Mouse (Mus musculus) c-Kit-positive CD71-negative TER-119-negative erythroid progenitor cells, embryonic 14.5 days (primary cell): ENCODE results near the gene Cdkn1a.
"Not testable (repeated sequence)": the region's sequence is repeated elsewhere in the genome, so short reads cannot be mapped to it uniquely, and the experiment has no call there.

Source experiments
- DNase-seq: peaks from one replicate; pipeline ENCODE4 v3.0.0-alpha.2; 2013; ENCODE audit warnings: low read depth

The Cdkn1a gene

DNA sequence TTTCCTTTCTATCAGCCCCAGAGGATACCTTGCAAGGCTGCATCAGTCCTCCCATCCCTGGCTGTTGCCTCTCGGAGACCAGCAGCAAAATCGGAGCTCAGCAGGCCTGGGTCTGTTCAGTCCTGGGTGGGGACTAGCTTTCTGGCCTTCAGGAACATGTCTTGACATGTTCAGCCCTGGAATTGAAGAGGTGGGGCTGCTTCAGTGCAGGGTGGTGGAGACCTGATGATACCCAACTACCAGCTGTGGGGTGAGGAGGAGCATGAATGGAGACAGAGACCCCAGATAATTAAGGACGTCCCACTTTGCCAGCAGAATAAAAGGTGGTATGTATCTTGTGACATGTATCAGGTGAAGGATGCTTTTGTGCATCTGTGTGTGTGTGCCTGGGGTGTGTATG, at the start of gene Cdkn1a:
TSS of gene Cdkn1a (plus strand) at position 201 of the 400 bp plus-strand sequence.
- DNase-seq = no peak

DNA sequence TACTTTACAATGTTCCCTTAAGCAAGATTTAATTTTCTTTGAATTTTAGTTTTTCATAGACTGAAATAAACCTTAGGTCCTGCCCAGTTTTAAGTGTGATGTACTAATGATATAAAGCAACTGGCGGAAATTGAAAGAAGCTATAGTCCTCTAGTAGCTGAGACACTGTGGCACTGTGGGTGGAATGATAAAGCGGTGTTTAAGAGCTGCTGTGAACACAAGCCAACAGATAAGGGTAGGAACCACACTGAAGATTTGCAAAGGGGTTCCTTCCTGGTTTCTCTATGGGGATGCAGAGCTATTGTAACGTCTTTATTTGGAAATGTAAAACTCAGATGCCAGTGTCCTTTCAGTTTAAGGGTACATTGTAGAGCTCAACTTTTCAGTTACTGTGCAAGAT, 49.1 kb upstream of the Cdkn1a start:
- not testable (repeated sequence) for DNase-seq

DNA sequence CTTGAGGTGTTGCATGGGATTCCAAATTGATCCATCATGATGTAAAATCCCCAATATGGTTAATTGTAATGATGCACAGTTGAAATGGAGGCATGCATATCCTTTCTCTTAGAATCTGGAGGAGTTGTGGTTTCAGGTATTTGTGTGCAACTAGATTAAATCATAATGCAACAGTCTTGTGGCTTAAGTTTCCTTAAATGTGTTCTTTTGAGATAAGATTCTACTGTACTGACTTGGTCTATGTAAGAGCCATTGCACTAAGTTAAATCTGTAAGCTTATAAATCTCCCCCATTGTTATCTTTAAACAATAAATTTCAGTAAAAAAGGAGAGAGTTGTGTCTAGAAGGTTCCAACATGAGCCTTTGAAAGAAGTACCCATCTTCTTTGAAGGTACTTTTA, 48.2 kb upstream of the Cdkn1a start:
- DNase-seq = no peak

DNA sequence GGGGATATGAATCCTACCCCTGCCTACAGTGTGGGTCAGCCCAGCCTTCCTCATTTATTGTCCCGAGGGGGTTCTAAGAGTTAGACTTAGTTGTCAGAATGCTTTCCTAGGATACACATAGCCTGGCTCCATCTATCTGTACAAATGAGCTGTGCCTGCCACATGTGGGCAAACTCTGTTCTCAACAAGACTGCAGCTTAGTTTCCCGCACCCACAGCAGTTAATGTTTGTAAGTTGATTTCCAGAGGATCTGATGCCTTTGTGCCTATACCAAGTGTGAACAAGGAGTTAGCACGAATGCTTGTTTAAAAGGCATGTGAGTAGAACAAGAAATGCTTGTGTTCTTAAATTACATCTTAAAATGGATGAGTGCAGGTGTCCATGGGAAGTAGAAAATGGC, 47.2 kb upstream of the Cdkn1a start:
- no peak for DNase-seq

DNA sequence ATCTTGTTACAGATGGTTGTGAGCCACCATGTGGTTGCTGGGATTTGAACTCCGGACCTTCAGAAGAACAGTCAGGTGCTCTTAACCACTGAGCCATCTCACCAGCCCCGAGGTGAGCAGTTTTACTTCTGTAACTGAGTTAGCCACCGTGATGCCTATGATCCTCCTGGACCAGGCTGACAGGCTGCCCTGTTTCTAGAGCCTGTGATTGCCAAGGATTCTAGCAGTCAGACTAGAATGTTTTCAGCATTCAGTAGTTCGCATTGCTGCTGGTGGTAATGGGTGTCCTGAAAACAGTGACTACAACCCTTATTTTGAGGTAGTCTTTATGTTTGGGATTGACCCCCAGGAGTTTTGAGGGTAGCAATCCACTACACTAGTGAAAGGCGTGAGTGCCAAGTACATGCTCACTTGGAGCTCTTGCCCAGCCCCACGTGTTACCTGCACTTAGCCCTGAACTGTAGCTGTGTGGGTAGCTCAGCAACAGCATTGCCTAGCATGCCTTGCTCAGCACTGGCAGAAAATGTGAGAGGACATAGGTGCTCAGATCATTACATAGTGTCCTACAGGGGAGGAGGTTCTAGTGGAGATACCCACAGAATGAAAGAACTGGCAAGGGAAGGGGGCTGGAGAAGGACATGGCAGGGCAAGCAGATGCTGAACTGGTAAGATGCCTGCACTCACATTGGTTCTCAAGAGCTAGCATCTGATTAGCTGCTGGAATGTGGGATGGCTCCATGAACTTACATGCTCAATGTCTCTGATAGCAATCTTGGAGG, 46.4 kb upstream of the Cdkn1a start:
- no peak for DNase-seq

DNA sequence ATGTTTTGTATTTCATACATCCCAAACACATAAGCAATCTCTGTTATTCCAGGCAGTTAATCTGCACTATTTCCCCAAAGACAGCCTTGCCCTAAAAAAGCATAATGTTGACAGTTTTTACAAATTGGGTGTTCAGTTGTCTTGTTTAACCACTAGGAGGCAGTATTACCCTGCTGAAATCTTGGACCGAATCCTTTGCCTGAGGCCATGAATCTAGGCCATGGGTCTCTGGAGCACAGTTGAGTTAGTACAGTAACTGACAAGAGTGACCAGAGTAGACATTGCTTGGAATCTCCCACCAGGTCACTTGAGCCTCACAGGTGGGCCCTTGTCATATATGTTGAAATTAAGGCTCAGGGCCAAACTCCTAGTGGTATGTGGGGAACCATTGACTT, 45.9 kb upstream of the Cdkn1a start:
- DNase-seq = no peak

DNA sequence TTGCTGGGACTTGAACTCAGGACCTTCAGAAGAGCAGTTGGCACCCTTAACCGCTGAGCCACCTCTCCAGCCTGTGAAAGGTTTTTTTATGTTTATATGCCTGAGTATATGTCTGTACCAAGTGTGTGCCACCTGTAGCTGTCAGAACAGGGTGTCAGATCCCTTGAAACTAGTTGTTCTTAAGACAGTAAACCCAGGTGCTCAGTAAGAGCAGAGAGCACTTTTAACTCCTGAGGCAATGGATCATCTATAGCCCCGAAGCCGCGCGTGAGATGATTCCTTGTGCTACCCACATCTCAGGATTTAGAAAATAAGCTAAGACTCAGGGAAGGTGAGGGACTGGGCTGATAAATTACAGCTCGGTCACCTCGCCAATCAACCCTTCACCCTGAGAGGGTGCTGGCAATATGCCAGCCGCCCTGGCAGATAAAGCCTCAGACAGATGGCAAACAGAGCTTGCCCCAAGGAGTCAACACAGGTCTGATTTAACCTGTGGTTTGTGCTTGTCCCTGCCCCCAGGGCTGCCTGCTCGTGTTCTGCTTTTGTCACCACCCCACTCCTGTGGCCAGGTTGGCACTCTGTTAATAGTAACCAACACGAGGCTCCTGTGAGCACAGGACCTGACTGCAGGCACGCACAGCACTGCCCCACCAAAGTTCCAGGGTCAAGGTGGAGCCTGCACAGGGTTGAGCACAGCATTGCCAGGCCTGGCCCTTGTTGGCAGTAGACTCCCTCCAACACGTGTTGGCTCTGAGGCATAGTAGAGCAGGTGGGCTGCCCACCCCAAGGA, 44.8 kb upstream of the Cdkn1a start:
- DNase-seq = no peak

DNA sequence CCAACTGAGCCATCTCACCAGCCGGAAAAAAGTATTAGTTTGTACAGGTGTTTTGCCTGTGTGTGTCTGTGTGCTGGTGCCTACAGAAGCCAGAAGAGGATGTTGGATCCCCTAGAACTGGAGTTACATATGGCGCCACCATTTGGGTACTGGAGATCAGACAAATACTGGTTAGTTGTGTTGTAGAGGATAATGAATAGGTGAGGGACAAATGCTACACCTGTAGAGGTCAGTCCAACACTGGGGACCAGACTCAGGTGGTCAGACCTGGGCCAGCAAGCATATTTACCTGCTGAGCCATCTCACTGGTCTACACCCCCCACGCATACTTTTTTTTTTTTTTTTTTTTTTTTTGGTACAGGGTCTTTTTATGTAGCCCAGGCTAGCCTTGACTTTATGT, 43.9 kb upstream of the Cdkn1a start:
- DNase-seq = no peak

DNA sequence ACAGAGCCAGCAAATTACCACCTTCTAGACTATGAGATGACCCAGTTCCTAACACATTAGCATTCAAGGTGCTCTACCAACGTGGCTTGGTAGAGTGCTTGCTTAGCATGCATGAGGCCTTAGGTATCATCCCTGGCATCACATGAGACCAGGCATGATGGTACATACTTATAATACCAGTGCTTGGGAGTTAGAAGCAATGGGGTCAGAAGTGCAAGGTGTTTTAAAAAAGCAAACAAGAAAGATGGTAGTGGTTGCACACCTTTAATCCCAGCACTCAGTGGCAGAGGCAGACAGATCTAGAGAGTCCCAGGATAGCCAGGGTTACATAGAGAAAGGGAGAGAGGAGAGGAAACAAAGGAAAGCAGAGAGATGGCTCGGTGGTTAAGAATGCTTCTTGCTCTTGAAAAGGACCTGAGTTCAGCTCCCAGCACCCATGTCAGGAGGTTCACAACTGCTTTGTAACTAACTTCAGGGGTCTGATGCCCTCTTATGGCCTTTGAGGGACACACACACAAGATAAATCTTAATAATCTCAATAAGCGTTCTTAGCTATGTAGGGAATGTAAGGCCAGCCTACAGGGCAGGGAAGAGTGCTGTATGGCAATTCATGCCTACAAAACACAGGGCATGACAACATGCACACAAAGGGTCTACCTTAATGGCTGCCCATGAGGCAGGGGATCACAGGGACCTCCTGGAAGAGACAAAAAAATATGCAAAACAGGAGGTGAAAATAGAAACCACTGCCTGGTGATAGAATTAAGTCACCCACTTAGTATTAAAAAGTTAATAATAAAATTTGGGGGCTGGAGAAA, 42.9 kb upstream of the Cdkn1a start:
- no peak for DNase-seq

DNA sequence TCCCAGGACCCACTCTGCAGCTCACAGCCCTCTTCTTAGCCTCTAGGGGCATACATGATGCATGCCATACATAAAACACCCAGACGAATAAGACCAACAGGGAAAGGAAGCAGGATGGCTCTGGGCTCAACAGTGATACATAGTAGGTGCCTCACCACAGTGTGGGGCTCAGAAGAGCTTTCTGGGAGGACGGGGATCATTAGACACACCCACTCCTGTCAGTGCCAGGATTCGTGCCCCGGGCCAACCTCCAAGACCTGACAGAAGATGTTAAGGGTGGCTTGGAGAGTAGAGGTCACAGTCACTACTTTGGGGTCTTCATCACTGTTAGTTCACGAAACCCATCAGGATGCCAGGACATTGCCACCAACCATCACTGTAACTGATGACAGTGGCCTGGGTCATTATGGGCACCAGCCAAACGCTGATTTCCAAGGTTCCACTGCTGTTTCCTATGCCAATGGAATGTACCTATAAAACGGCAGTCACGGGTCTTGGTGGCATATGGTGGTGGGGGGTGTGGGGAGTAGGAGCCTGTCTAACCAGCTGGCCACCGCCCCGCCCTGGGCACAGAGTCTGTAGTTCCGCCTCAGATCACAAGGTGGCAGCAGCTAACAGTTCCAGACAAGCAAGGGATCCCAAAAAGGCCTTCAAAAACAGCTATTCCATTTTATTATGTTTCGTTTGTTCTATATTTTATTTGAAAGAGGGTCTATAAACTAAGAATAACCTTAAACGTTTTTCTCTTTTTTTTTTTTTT, 41.8 kb upstream of the Cdkn1a start:
- peak; percentile 72 for DNase-seq

DNA sequence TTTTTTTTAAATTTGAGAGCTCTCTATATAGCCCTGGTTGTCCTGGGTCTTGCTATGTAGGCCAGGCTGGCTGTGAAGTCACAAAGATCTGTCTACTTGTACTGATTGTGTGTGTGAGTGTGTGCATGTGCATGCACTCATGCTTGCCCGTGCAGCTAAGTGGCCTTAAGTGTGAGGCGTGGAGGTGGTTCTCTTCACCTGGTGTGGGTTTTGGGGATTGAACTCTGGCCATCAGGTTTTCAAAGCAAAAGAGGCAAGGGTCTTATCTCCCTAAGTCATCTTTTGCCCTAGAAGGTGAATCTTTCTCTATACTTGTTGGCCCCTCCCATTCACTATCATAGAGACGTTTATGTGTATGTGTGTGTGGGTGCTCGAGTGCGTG, 41.3 kb upstream of the Cdkn1a start:
- DNase-seq = no peak

DNA sequence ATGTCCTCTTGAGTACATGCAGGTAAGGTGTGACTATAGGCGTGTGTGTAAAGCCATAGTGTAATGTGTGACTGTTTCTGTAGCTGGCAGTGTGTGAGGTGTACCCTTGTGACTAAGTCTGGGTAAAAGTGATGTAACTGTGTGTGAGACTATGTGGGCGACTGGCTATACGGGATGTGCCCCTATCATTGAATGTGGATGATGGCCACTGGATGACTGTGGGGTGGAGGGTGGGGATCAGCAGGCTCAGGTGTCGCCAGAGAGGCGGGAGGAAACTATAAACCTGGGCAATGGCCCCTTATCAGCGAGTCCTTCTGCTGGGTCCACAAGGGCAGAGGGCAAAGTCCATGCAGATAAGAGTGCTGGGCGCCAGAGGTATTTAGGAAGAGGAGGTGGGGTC, 40.9 kb upstream of the Cdkn1a start:
- no peak for DNase-seq

DNA sequence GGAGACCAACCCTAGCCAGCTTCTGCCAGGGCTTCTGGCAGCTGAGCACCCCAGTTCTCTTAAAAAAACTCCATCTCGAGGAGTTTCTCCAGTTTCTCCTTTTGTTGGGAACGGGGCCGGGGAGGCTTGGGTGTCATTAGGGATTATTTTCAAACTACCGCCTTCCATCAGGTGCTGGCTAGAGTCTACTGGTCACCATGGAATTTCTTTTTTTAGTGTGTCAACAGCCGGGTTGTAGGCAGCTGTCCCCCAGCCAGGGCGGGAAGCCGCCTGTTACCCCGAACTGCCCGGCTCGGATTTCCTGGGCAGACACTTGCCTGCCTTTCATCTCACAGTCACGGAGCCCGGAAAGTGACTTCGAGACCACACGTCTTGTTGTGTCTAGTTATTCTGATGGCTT, 40.0 kb upstream of the Cdkn1a start:
- DNase-seq = no peak

DNA sequence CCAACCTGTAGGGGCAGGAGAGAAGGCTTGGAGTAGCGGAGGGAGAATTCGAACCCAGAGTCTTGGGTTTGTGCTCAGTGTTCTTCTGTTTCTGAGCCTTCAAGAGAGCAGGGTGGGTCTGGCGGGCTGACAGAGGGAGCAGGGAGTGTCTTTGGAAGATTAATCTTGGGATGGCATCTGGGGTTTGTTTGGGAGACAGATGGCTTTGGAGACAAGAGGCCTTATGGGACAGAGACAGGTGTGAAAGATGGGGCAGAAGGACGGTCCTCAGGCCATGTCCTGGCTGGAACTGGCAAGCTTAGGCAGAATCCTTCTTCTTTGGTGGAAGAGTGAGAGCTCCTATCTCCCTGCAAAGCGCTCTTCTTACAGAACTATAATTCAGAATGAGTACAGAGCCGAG, 37.7 kb upstream of the Cdkn1a start:
- DNase-seq = no peak

DNA sequence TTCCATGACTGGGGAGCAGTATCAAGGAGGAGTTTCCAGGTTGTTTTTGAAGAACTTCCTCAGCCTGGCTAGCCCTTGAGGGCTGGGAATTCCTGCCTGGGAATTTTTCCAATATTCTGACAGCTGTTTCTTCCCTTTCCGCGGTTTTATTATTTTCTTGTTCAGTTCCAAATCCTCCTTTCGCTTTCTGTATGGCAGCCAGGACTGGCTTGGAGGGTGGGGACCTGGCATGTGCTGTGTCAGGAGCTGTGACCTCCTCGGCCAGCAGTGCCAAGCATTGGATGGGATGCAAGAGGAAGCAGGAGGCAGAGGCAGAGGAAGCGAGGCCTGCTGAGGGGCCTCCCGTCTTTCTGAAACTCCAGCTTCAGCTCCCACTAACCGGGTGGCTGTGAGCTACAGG, 36.9 kb upstream of the Cdkn1a start:
- DNase-seq = no peak

DNA sequence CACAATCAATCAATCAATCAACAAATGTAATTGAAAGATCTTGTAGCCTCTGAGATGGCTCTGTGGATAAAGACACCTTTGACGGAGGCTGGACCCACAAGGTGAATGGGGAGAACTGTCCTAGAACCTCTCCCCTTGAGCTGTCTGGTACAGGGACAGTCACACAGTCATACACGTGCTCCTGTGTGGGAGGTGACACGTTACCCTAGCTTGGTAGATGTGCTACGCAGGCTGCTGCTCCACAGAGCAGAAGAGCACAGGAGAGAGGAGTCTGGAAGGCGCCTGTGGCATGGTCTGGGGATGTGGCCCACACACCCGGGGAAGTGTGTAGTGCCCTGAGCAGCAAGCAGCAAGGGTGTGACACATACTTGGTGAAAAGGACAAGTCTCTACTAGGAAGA, 36.3 kb upstream of the Cdkn1a start:
- DNase-seq = no peak

DNA sequence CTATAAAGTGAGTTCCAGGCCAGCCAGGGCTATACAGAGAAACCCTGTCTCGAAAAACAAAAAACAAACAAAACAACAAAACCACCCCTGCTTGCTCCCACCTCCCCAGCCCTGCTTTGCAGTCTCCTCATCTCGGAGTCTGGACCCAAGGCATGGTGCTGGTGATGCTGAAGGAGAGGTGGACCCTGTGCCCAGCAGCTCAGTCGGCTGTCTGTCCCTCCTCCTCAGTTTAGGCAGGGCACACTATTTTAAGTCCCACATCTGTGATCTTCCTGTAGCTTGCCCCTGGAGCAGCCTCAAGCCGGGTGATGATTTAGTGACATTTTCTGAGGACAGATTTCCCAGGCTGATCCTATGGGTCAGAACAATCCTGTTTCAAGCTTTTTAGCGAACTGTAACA, 35.2 kb upstream of the Cdkn1a start:
- no peak for DNase-seq

DNA sequence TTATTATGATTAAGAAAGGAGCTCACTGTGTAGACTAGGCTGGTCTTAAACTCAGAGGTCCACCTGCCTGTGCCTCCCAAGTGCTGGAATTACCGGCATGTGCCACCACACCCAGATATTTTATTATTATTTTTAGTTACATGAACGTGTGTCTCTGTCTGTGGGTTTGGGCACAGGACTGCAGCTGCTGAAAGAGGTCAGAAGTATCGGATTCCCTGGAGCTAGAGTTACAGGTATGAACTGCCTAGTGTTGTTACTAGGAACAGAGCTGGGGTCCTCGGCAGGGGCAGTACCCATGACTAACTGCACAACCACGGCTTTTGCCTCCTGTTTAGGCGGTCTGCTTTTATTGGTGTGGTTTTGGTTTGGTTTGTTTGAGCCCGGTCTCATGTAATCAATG, 34.6 kb upstream of the Cdkn1a start:
- DNase-seq = no peak

DNA sequence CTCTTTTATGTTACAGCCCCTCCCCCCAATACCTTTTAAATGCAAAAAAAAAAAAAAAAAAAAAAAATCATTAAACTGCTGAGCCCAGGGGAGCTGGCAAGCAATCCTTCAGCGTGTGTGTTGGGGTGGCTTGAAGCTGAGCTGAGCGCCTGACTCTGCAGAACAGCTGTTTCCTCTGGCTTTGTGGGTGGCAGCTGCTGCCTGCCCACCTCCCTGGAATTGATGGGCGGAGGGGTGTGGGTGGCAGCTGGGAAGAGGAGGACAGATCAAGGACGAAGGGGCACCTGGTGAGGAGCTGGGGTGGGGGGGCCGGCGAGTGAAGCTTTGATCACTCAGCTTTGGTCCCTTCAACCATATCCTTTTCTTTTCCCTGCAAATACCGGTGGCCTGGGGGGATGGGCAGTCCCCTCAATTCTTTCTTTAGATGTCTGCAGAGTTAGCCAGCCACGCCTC, 34.1 kb upstream of the Cdkn1a start:
- no peak for DNase-seq

DNA sequence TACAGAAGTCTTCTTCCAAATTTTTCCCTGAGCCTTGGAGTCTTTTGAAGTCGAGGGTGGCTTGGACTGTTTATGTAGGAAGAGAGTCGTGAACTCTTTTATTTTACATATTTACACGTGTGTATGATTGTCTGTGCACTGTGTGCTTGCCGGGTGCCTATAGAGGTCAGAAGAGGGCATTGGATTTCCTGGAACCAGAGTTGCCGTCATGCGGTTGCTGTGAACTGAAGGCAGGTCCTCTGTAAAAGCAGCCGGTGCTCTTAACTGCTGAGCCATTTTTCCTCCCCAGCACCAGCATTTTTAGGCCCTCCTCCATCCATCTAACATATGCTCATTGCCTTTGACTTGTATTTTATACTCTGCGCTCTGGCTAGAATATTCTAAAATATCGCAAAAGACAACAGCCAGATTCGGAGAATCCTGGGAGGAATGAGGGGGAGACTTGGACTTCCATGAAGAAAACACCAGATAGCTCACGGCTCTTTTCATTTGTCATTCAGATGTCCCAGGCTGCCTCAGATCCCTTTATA, 33.4 kb upstream of the Cdkn1a start:
- no peak for DNase-seq

DNA sequence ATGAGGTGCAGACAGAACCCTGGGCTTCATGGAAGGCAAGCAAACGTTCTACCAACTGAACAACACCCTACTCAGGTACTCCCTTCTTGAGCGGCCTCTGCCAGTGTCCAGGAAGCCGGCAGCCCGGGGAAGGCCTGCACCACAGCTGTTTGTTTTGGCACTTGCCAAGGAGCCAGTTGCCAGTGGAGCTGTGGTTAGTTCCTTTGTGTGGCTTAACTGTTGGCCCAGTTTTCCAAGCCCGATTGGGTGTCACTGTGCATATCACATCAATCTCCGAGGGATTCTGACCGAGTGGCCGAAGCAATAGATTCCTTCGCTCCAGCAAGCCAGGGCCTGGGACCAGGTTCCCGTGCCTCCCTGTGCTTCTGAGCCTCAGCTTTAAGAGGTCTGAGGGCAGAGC, 32.8 kb upstream of the Cdkn1a start:
- DNase-seq = no peak

DNA sequence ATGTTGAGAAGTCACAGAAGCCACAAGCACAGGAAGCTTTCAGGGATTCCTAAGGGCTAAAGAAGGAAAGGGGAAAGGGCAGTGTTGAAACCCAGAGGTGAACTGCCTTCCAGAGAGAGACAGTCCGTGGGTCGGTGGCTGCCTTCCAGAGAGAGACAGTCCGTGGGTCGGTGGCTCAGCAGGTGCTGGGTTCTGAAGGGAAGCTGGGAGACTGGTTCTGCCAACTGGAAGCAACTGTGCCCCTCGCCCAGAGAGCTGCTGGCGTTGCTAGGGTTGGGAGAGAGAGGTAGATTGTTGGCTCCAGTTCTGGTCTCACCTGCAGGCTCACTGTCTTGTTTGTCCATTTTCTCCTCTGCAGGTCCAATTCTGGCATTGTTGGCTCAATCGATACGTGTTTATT, 32.3 kb upstream of the Cdkn1a start:
- no peak for DNase-seq
